Mouse (Mus musculus) hematopoietic stem cell, adult 5-6 weeks (primary cell): Measurements from ENCODE around the gene Gm12355. TPM values are rescaled to one million over a fixed set of nuclear protein-coding genes. Genes with fewer than 3 reads are reported as not detected.
A peak's percentile ranks its signal among the peaks of the same experiment; 100 is the strongest.

Experiments
- ATAC-seq, 2 experiments: fragments of 125-278 bp in 1 of 2; replicated peaks in 1 of 2; 2 replicates each; pipeline ENCODE4 v1.8.0; 2016 to 2017; ENCODE audit warnings: inconsistent platforms in 2 of 2, mild to moderate bottlenecking in 2 of 2, moderate number of reproducible peaks in 2 of 2, low read depth in 1 of 2, moderate TSS enrichment in 1 of 2; ENCODE audit not compliant: low FRiP score in 2 of 2, poor library complexity in 2 of 2, severe bottlenecking in 2 of 2, insufficient read depth in 1 of 2, low TSS enrichment in 1 of 2
- total RNA-seq: library from RNA; stranded (forward); fragments of 172-1452, 232-1000 nt; gene quantifications from 2 replicates; pipeline ENCODE4 v1.2.3, GENCODE M21; 2017

Gene Gm12355
- total RNA-seq, 1 experiment from 2014 or later: 0.69 TPM

DNA sequence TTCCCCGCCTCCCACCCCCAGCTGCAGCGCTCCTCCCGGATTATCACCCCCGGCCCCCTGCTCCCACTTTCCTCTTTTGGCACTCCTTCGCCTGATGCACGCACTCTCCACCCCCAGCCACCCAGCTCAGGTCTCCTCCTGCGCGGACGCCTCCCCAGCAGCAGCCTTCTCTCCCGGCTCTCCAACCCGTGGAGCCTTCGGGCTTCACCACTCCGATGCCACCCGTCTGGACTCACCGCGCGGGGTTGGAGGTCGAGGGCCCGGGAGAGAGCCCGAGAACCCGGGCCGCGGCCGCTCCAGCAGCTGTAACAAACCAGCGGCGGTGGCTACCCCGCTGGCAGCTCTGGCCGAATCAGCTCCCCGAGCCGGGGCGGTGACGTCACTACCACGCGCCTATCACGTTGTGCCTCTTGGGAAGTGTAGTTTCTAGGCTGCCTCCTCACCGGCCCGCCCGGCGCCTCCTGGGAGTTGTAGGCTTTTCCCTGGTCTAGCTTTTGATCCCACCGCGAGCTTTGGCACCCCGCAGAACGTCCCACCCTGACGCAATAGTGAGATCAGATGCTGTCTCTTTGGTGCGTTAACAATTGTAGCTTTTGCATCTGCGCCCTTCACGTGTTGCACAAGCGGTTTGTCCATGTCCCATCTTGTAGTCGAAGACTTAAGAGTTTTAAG, 38.4 kb downstream of the Gm12355 start, which contains the start of gene Ormdl3:
Gene Ormdl3, minus strand, starts transcription at position 477 of the 672 bp plus-strand sequence.
- peak; percentile 75 to 87 for ATAC-seq

DNA sequence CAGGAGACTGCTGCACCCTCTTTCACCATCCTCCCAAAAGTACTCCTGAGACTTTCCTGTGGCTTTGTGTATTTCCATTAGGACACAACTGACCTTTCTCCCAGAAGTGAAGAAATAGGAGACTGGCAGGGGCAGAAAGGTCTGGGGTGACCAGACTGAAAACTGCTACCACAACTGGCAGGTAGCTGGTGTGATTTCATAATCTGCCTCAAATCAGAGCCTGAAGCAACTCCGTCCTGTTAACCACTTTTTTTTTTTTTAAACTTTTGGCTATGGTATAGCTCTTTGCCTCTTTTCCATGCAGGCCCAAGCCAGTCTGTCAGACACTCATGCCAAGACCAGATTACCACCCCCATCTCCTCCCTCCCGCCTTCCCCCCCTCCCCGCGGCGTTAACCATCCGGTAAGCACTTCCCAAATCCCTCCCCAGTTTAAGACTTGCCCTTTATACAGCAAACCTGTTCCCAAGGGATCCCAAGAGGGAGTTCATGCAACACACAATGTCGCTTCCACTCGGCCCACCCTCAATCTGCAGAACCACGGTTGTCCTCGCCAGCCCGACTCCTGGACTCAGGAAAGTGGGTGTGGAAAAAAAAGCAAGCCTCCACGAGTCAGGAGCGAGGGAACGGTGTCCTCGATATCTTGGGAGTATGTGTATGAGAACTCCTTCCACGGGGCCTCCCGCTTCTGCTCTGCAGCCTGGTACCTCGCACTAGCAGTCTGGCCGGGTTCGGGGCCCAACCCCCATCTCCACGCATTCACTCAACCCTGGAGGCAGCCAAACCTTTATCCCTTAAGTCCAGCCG, 39.2 kb downstream of the Gm12355 start:
- ATAC-seq: no peak

DNA sequence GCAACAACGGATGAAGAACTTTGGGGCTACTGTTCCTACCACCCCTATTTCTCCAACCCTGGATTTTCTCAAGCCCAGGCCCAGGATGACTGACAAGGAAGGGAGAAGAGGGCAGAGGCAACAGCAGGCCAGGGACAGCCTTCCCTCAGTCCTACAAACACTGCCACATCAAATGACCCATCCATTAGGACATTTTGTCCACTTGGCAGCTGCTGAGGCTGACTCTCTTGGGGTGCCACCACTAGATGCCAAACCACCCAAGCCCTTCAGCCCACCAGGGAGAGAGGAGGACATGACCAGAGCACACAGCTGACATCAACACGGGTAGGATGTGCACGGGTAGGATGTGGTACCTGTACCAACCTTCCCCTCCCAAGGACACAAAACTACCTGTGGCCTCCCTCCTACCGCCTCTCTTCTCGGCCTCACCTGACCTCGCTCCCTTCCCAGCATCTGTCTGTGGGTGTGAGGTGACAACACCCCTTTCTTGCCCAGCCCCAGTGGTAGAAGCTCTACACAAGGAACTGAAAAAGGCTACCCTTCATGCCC, 40.8 kb downstream of the Gm12355 start:
- ATAC-seq: no peak

DNA sequence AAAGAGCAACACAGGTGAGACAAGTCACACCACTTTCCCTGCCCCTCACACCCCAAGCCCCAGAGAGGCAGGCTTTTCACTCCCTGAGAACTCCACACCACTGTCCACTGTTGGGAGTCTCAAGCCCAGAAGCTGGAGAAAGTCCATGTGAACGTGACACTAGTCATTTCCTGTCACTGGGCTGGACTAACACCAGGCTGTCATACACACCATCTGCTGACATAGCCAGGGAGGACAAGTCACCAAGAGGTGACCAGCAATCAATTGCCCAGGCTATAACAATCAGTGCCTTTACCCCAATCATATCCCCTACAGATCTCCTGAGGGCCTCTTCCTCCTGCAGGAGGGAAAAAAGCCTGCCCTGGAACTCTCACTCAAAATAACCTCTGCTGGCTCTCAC, 41.3 kb downstream of the Gm12355 start:
- ATAC-seq: no peak

DNA sequence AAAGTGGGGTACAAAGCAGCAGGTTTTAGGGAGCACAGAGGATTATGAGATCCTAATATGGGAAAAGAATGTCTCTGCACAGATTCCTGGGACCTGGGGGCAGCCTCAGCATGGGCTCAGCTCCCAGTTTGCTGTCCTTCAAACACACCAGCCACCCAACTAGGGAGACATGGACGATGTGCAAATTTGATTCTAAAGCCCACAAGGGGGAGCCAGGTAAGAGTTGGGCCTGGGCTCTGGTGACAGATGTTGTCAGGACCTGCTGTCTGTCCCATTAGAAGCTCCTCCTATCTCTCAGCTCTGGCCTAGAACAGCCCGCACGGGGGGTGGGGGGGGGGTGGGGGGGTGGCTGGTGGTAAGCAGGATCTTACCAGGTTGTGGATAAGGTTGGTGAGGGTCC, 41.9 kb downstream of the Gm12355 start:
- no peak for ATAC-seq

DNA sequence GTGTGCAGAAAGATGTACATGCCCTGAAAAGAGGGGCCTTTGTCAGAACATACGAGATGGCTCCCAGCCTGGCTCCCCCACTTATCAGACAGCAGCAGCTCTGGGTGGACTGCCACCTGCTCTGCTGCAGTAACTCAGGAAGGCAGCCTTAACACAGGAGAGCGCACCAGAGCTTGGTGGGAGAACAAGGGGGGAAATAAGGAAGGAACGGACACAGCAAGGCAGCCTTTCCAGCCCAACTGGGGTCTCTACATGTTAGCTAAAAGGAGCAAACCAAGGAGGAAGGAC, 42.3 kb downstream of the Gm12355 start:
- no peak for ATAC-seq

DNA sequence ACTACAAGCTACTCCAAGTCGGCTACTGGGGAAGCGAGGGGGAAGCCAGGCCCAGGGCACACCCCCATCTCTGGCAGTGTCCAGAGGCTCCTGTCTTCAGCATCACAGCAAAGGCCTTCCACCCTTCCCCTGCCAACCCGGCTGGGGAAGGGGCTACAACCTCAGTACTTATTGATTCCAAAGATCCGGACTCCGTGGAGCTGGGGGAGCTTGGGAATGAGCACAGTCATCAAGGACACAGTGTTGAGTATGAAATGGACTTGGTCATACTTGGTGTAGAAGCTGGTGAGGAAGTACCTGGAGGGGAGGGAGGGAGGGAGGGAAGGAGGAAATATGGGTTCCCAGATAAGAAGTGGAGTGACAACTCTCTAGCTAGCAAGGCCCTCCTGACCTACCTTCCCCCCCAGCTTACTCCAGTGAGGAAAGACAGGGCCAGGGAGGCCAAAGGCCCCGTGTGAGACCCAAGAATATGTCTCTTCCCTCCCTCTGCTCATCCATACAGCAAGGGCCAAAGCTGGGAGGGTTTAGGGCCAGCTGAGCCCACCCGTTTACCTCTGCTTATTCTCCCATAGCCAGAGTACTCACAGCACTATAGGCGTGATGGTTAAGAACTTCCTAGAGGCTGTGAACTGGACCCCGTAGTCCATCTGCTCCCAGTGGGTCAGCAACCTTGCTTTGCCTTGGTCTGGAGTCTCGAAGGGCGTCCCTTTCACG, 42.8 kb downstream of the Gm12355 start:
- ATAC-seq: peak; percentile 24 to 47

DNA sequence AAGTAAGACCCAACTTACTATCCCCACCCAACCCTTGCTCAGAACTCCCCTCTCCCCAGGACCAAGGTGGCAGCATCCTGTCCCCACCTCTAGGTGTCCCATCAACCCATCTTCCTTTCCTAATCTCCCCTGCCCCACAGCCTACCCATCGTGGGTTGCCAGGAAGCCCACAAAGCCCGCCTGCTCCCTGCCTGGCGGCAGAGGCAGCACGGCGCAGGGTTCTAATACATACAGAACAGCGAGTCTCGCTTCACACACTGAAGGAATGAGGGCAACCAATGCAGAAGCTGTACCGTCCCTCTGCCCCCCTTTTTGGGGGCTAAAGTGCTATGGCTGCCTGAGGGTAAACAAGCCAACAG, 43.5 kb downstream of the Gm12355 start:
- 0 out of 4 replicates have a peak, but pooled peaks of 1 of the 2 experiments have one; percentile 1 for ATAC-seq

DNA sequence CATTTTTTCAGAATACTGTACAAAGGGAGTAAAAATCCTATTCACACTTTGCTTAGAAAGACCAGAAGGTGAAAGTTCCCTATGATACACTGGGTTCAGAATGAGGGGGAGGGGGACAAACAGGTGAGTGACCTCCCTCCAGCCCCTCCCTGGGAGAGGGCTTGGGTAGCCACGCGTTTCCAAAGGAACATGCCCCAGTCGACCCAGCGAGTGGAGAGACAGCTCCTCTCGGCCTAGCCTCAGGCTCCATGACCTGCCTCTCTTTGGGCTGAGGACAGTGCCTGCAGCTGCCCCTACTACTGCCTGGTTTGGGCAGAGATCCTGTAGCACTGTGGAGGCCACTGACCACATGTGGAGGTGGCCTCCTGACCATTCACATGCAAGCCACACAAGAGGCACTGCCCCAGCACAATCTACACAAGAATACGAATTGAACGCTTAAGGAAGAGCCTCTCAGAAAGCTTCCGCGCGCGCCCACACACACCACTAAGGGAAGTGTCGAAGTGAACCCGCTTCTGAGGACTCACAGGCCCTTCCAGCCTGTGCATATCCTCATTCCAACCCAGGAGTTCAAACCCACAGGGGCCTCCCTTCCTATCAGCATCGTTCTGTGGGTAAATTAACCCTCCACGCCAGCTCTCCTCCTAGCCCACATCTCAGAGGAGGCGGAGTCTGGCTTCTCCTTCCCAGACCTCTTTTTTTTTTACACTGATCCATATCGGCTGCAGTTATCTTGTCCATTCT, 44.0 kb downstream of the Gm12355 start:
- ATAC-seq: peak; percentile 14 to 49; a peak in 3 of 4 replicates

DNA sequence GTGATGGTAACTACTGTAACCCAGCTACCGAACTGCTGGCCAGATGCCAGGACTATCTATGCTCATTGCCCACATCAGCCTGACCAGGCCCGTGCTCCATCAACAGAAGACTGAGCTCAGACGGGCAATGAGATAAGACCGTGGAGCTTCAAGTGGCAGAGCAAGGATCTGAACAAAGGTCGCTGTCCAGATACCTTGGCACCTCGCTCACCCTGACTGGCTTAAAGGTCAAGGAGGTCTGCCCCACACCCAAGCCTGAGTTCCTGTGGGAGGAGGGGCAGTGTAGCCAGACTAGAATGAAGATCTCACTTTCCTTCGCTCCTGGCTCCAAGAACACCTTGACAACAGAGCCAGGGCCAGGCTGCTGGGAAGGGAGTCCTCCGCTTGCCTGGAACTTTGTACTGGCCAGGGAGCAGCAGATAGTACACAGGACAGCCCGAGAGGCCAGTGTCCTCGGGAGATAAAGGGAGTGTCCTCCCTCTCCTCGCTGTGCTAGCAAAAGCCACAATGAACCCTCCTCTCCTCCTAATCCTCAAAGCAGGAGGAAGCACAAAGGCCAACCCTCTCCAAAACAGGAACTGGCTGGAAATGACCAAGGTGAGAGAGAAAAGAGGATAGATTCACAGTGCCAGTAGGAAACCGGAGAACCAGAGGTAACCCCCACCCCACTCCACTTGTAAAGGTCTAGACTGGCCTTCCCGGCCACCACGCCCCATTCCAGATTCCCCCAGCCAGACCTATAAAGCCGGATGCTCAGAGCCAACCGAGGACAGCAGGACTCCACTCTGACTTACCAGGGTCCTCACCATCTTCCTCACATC, 45.0 kb downstream of the Gm12355 start:
- peak in 1 of 2 experiments; percentile 17; a peak in 1 of 4 replicates for ATAC-seq

DNA sequence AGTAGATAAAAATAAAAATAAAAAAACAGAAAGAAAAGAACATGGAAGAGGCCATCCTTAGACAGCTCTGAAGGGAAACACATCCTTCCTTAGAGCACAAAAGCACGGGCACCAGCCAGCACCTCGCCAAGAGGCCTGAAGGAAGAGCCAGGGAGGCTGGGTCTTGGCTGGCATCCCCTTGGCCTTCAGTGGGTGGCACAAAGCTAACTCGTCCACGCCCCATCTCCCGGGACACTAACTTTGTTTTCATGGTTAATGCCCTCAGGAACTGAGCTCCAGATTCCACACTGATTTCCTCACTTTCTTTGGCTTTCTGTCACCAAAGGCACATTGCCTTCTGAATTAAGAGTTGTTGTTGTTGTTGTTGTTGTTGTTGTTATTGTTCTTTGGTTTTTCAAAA, 47.7 kb downstream of the Gm12355 start:
- ATAC-seq: no peak

Other genes with a start within 250 kb of the Gm12355 start
- gene Tcap, start 241.8 kb downstream of the Gm12355 start, total RNA-seq: 0.56 TPM in 1 of 2 replicates, not detected in the other
- gene Pnmt, start 239.2 kb downstream of the Gm12355 start, total RNA-seq: not detected in 2 replicates
- gene Pgap3, start 225.2 kb downstream of the Gm12355 start, total RNA-seq: 5.6 and 7.4 TPM in 2 replicates
- not detected in 2 replicates for gene Erbb2, start 213.2 kb downstream of the Gm12355 start, total RNA-seq
- gene Mien1, start 186.7 kb downstream of the Gm12355 start, total RNA-seq: 18.2 and 42.3 TPM in 2 replicates
- gene Grb7, start 179.3 kb downstream of the Gm12355 start, total RNA-seq: not detected in 2 replicates
- 0.89 and 5.7 TPM in 2 replicates for gene Ikzf3, start 79.6 kb downstream of the Gm12355 start, total RNA-seq
- gene Zpbp2, start 74.6 kb downstream of the Gm12355 start, total RNA-seq: not detected in 2 replicates
- gene Ormdl3, start 38.3 kb downstream of the Gm12355 start, total RNA-seq: 19.9 and 28.1 TPM in 2 replicates
- gene Lrrc3c, start 27.4 kb downstream of the Gm12355 start, total RNA-seq: not detected in 2 replicates
- gene Gsdma3, start 699 bp upstream of the Gm12355 start, total RNA-seq: not detected in 2 replicates
- not detected in 2 replicates for gene Gsdma2, start 21.1 kb upstream of the Gm12355 start, total RNA-seq
- not detected in 2 replicates for gene Gsdma, start 38.7 kb upstream of the Gm12355 start, total RNA-seq
- 50.2 and 59.3 TPM in 2 replicates for gene Psmd3, start 56.9 kb upstream of the Gm12355 start, total RNA-seq
- not detected in 2 replicates for gene Csf3, start 75.6 kb upstream of the Gm12355 start, total RNA-seq
- gene Med24, start 103.8 kb upstream of the Gm12355 start, total RNA-seq: 25.7 and 30.2 TPM in 2 replicates
- gene Thra, start 115.0 kb upstream of the Gm12355 start, total RNA-seq: 25.3 and 36.8 TPM in 2 replicates
- gene Nr1d1, start 149.7 kb upstream of the Gm12355 start, total RNA-seq: 0.81 and 1.8 TPM in 2 replicates
- gene Msl1, start 169.9 kb upstream of the Gm12355 start, total RNA-seq: 81.7 and 82.7 TPM in 2 replicates
- gene Casc3, start 179.2 kb upstream of the Gm12355 start, total RNA-seq: 22.8 and 34.9 TPM in 2 replicates
- 0.40 and 0.75 TPM in 2 replicates for gene Rapgefl1, start 211.1 kb upstream of the Gm12355 start, total RNA-seq
- 6.4 and 6.7 TPM in 2 replicates for gene Wipf2, start 238.0 kb upstream of the Gm12355 start, total RNA-seq